Mouse (Mus musculus): Measurements from ENCODE around the gene Dnajc16. TPM values are rescaled to one million over a fixed set of nuclear protein-coding genes. Genes with fewer than 3 reads are reported as not detected.

The Dnajc16 gene
- total and polyA plus RNA-seq, 3 experiments = 3.2 to 6.8 TPM; not detected in 1

DNA sequence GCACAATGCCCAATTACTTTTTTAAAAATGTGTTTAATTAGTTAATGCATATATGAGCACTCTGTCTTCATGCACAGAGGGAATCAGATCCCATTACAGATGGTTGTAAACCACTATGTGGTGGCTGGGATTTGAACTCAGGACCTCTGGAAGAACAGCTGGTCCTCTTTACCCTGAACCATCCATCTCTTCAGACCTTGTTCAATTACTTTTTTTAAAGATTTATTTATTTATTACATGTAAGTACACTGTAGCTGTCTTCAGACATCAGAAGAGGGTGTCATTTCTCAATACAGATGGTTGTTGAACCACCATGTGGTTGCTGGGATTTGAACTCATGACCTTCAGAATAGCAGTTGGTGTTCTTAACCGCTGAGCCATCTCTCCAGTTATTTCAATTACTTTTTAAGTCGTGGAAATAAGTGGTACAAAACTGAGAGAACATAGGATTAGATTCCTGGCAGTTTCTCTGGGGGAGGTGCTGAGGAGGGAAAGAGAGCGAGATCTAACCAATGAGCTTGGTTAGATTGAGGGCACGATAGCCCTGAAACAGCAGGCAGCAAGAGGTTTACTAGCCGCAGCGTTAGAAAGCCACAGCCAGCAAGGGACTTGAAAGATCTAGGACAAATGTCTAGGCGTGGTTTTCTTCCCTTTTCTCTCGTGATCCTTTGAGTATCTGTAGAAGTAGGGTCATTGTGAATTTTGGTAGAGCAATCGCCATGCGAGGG is 2.0 kb upstream of the Dnajc16 start (continued):
- TF ChIP-seq MYB (IDR thresholded peaks at IDR 0.05; ENCODE audit: low read depth, low read length) = no peak; the same call in 1 of the 2 replicates
- TF ChIP-seq KAT2A (conservative IDR thresholded peaks at IDR 0.05; ENCODE audit: low read depth, low read length) = no peak
- no peak for TF ChIP-seq ELF1 (IDR thresholded peaks at IDR 0.05; ENCODE audit: low read depth, low read length)
- no peak for TF ChIP-seq RAD21 (IDR thresholded peaks at IDR 0.05; ENCODE audit: low read depth, low read length)
- TF ChIP-seq MAZ (IDR thresholded peaks at IDR 0.05; ENCODE audit: low read depth, low read length) = no peak
- no peak for TF ChIP-seq CTCF (IDR thresholded peaks at IDR 0.05 in 2 of 3, conservative IDR thresholded peaks at IDR 0.05 in 1 of 3; ENCODE audit: control insufficient read depth in 1 of 3, insufficient read depth in 1 of 3, low read depth in 2 of 3, low read length in 3 of 3, poor library complexity in 1 of 3, severe bottlenecking in 1 of 3)
- TF ChIP-seq CHD2 (IDR thresholded peaks at IDR 0.05; ENCODE audit: low read length) = no peak
- TF ChIP-seq ZC3H11A (IDR thresholded peaks at IDR 0.05; ENCODE audit: low read depth, low read length) = no peak
- no peak for TF ChIP-seq GABPA (IDR thresholded peaks at IDR 0.05; ENCODE audit: low read depth, low read length)
- no peak for TF ChIP-seq ZKSCAN1 (IDR thresholded peaks at IDR 0.05; ENCODE audit: low read depth, low read length)
- no peak for TF ChIP-seq E2F4 (IDR thresholded peaks at IDR 0.05; ENCODE audit: borderline replicate concordance, low read depth, low read length)
- no peak for TF ChIP-seq USF2 (IDR thresholded peaks at IDR 0.05; ENCODE audit: borderline replicate concordance in 1 of 2, insufficient read depth in 1 of 2, low read depth in 1 of 2, low read length in 2 of 2)
- TF ChIP-seq POLR2AphosphoS2 (IDR thresholded peaks at IDR 0.05; ENCODE audit: low read length) = peak; percentile 67; the same call in 1 of the 2 replicates
- 0 out of 2 replicates have a peak, but pooled peaks have one; percentile 31 for TF ChIP-seq BHLHE40 (IDR thresholded peaks at IDR 0.05; ENCODE audit: borderline replicate concordance, low read depth, low read length)
- peak in 1 of 2 experiments; percentile 79; a peak in 3 of 4 replicates for TF ChIP-seq POLR2A (IDR thresholded peaks at IDR 0.05; ENCODE audit: control insufficient read depth in 1 of 2, insufficient read depth in 1 of 2, low read depth in 1 of 2, low read length in 2 of 2, poor library complexity in 1 of 2)
- no peak for TF ChIP-seq ZNF384 (IDR thresholded peaks at IDR 0.05; ENCODE audit: low read depth, low read length)
- peak; percentile 92 for TF ChIP-seq TBP (IDR thresholded peaks at IDR 0.05; ENCODE audit: low read depth, low read length)
- TF ChIP-seq TAL1 (IDR thresholded peaks at IDR 0.05; ENCODE audit: low read length) = no peak
- peak in 1 of 2 experiments; percentile 32; a peak in 3 of 4 replicates for TF ChIP-seq EP300 (IDR thresholded peaks at IDR 0.05; ENCODE audit: low read depth in 1 of 2, low read length in 2 of 2)

DNA sequence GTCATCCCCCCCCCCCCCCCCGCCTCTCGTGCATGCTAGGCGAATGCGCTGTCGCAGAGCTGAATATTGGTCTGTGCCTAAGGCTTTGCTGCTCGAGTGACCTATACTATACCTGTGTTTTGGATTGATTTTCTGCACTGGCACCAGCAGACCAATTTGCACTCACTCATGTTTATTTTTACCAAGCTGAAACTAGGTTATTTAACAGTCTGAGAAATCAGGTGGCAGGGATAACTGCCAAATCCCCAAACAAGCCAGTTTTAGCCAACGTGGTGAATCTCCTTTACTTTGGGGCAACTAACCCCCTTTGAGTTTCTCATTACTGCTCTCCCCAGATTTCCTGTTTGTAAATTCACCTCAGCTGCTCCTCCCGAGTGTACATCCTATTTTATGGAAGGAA is 1.2 kb upstream of the Dnajc16 start:
- no peaks in the 10 kb centered on the region for H3K9me3 ChIP-seq (replicated peaks; ENCODE audit: insufficient read depth, low read length)
- H3K79me2 ChIP-seq (ENCODE audit: control insufficient read depth, insufficient read depth, low read length, poor library complexity) = peaks cover 2% of the 10 kb centered on the region; the same call in 1 of the 2 replicates
- no peaks in the 10 kb centered on the region for H3K27me3 ChIP-seq (ENCODE audit: control insufficient read depth in 1 of 2, insufficient read depth in 2 of 2, low read length in 2 of 2)
- TF ChIP-seq MAFK (IDR thresholded peaks at IDR 0.05; ENCODE audit: borderline replicate concordance, low read depth, low read length) = no peak
- TF ChIP-seq ZMIZ1 (IDR thresholded peaks at IDR 0.05; ENCODE audit: low read depth, low read length) = no peak
- TF ChIP-seq RAD21 (IDR thresholded peaks at IDR 0.05; ENCODE audit: low read depth, low read length) = no peak
- TF ChIP-seq ZNF384 (IDR thresholded peaks at IDR 0.05; ENCODE audit: low read depth, low read length) = no peak
- no peak for TF ChIP-seq ZC3H11A (IDR thresholded peaks at IDR 0.05; ENCODE audit: low read depth, low read length)
- no peak for TF ChIP-seq CTCF (IDR thresholded peaks at IDR 0.05 in 2 of 3, conservative IDR thresholded peaks at IDR 0.05 in 1 of 3; ENCODE audit: control insufficient read depth in 1 of 3, insufficient read depth in 1 of 3, low read depth in 2 of 3, low read length in 3 of 3, poor library complexity in 1 of 3, severe bottlenecking in 1 of 3)
- no peak for TF ChIP-seq RCOR1 (IDR thresholded peaks at IDR 0.05; ENCODE audit: low read depth, low read length)
- TF ChIP-seq GABPA (IDR thresholded peaks at IDR 0.05; ENCODE audit: low read depth, low read length) = no peak
- TF ChIP-seq SMC3 (IDR thresholded peaks at IDR 0.05; ENCODE audit: low read depth, low read length) = no peak
- no peak for TF ChIP-seq CHD1 (IDR thresholded peaks at IDR 0.05; ENCODE audit: low read depth, low read length)
- no peak for TF ChIP-seq SIN3A (IDR thresholded peaks at IDR 0.05; ENCODE audit: low read length)
- no peak for TF ChIP-seq GATA1 (IDR thresholded peaks at IDR 0.05; ENCODE audit: low read depth, low read length)
- no peak for TF ChIP-seq HCFC1 (IDR thresholded peaks at IDR 0.05; ENCODE audit: low read depth, low read length)
- TF ChIP-seq MEF2A (IDR thresholded peaks at IDR 0.05; ENCODE audit: extremely low read depth, insufficient replicate concordance, low read depth, low read length, poor library complexity, severe bottlenecking) = no peak
- no peak for TF ChIP-seq ETS1 (IDR thresholded peaks at IDR 0.05; ENCODE audit: low read depth, low read length)
- TF ChIP-seq POLR2A (IDR thresholded peaks at IDR 0.05; ENCODE audit: control insufficient read depth in 1 of 2, insufficient read depth in 1 of 2, low read depth in 1 of 2, low read length in 2 of 2, poor library complexity in 1 of 2) = no peak
- no peak for TF ChIP-seq POLR2AphosphoS5 (IDR thresholded peaks at IDR 0.05; ENCODE audit: borderline replicate concordance, low read depth, low read length)
- no peak for TF ChIP-seq NELFE (IDR thresholded peaks at IDR 0.05; ENCODE audit: low read depth, low read length)
- TF ChIP-seq ZKSCAN1 (IDR thresholded peaks at IDR 0.05; ENCODE audit: low read depth, low read length) = no peak
- no peak overlapping the region for H3K9ac ChIP-seq (ENCODE audit: control insufficient read depth, low read depth, low read length, poor library complexity, severe bottlenecking)
- H3K27ac ChIP-seq (ENCODE audit: control insufficient read depth, low read depth, low read length) = no peak overlapping the region
- H3K36me3 ChIP-seq (ENCODE audit: control insufficient read depth in 1 of 2, insufficient read depth in 2 of 2, low read length in 2 of 2) = peaks cover 0 to 6% of the 10 kb centered on the region in 2 experiments; a peak in 2 of 4 replicates
- H3K4me1 ChIP-seq (ENCODE audit: control insufficient read depth in 1 of 2, insufficient read depth in 2 of 2, low read length in 2 of 2) = peaks cover 6 to 8% of the 10 kb centered on the region in 2 experiments
- peak; percentile 18 for DNase-seq (ENCODE audit: low read depth, low spot score)
- no peak overlapping the region for H3K4me3 ChIP-seq (ENCODE audit: control insufficient read depth in 1 of 2, insufficient read depth in 1 of 2, low read depth in 2 of 2, low read length in 2 of 2)

Data from MEL (cell line).